Mouse (Mus musculus) left cerebral cortex, postnatal 25 days (tissue): ENCODE data around the gene Foxf1. TPM values are rescaled to one million over a fixed set of nuclear protein-coding genes. Genes with fewer than 3 reads are reported as not detected.
A peak's percentile ranks its signal among the peaks of the same experiment; 100 is the strongest.

Source experiments
- DNase-seq, 2 experiments: peaks; one replicate each; pipeline ENCODE4 v3.0.0; 2022; ENCODE audit warnings: low spot score in 2 of 2, mixed read lengths in 1 of 2
- intact Hi-C: fragments of 180-260 bp; cut with DNase I; formaldehyde crosslinking; loops from one replicate; pipeline ENCODE4 v1.15.1; 2025
- microRNA-seq, 2 experiments: library from miRNA; unstranded; fragments of <30 nt; microRNA quantifications; one replicate each; pipeline ENCODE4 v1.2.0; 2022
- total RNA-seq, 2 experiments: library from RNA; stranded (reverse); gene quantifications; 2 replicates each; pipeline ENCODE4 v1.2.3; 2021

Gene Foxf1
- total RNA-seq, 2 experiments from 2014 or later = 0.87 to 1.1 TPM

GRCm38 (mm10) chr8:121125311-121125876 is 41.2 kb downstream of the Foxf1 start:
- peak in 1 of 2 experiments; percentile 55 for DNase-seq
- intact Hi-C loops = loop anchor here (5.0 kb wide), 1 partner anchor 267 kb away; no protein-coding TSS in a partner anchor

GRCm38 (mm10) chr8:121126191-121126590 is 42.0 kb downstream of the Foxf1 start:
- DNase-seq = no peak
- intact Hi-C loops = loop anchor here (5.0 kb wide), 1 partner anchor 266 kb away; no protein-coding TSS in a partner anchor

GRCm38 (mm10) chr8:121126694-121127093 is 42.5 kb downstream of the Foxf1 start:
- no peak for DNase-seq
- intact Hi-C loops = loop anchor here (5.0 kb wide), 1 partner anchor 266 kb away; no protein-coding TSS in a partner anchor

- intact Hi-C loops = loop anchor here (5.0 kb wide), 1 partner anchor 265 kb away; no protein-coding TSS in a partner anchor
- no peak for DNase-seq
Measured at GRCm38 (mm10) chr8:121127291-121127701, 43.1 kb downstream of the Foxf1 start.

- DNase-seq = no peak
- intact Hi-C loops = loop anchor here (5.0 kb wide), 1 partner anchor 264 kb away; no protein-coding TSS in a partner anchor
Measured at GRCm38 (mm10) chr8:121127756-121128375, 43.7 kb downstream of the Foxf1 start, which contains the start of gene Foxl1. Gene Foxl1 (plus strand): TSS chr8:121127940.

GRCm38 (mm10) chr8:121128531-121129264 is 44.5 kb downstream of the Foxf1 start:
- DNase-seq = no peak
- intact Hi-C loops = loop anchor here (5.0 kb wide), 1 partner anchor 264 kb away; no protein-coding TSS in a partner anchor

- intact Hi-C loops = loop anchor here (5.0 kb wide), 1 partner anchor 263 kb away; no protein-coding TSS in a partner anchor
- DNase-seq = no peak
Measured at GRCm38 (mm10) chr8:121129265-121129940, 45.2 kb downstream of the Foxf1 start.

- no peak for DNase-seq
- intact Hi-C loops = no loop called here
Measured at GRCm38 (mm10) chr8:121130522-121130921, 46.3 kb downstream of the Foxf1 start.

GRCm38 (mm10) chr8:121132961-121133513 is 48.9 kb downstream of the Foxf1 start:
- intact Hi-C loops = no loop called here
- DNase-seq = no peak

- intact Hi-C loops = no loop called here
Measured at GRCm38 (mm10) chr8:121134102-121134501, 49.9 kb downstream of the Foxf1 start.

GRCm38 (mm10) chr8:121134512-121134911 is 50.3 kb downstream of the Foxf1 start:
- intact Hi-C loops = no loop called here
- DNase-seq = no peak

More at GRCm38 (mm10) chr8:121134102-121134501, 49.9 kb downstream of the Foxf1 start:
- no peak for DNase-seq

- DNase-seq = no peak
- intact Hi-C loops = no loop called here
Measured at GRCm38 (mm10) chr8:121136856-121137255, 52.7 kb downstream of the Foxf1 start.

Small RNA genes lying within 50 kb of the gene (microRNA-seq; reads per million reads assigned to microRNA genes)
- gene Gm27530 = 0 reads per million in 2 experiments

Other genes with a start within 250 kb of the Foxf1 start
- gene Mthfsd, start 24.0 kb downstream of the Foxf1 start, total RNA-seq = 10 to 100 TPM; 38.3 to 40.7 TPM
- gene Foxc2, start 31.8 kb downstream of the Foxf1 start, total RNA-seq = 1 to 10 TPM; 1.8 to 2.1 TPM
- gene Foxl1, start 43.6 kb downstream of the Foxf1 start, total RNA-seq = under 1 TPM; 0.16 to 0.30 TPM